Mouse (Mus musculus): ENCODE data around the gene Gm14862. TPM values are rescaled to one million over a fixed set of nuclear protein-coding genes. Genes with fewer than 3 reads are reported as not detected.

Gene Gm14862
- total and polyA plus RNA-seq, 3 experiments, result not detected

DNA sequence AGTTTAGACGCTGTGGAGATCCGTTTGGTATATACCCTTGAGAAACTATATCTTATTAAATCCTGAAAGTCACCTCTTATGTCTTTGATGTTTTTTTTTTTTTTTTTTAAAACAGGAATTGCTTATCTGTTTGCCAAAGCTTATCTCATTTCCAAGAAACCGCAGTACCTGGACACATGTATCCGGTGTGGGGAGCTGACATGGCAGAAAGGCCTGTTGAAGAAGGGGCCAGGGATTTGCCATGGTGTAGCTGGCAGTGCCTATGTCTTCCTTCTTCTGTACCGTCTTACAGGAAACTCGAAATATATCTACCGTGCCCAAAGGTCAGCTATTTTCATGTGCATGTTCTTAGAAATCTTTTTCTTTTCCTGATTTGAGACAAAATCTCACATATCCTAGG is 1.1 kb upstream of the Gm14862 start:
- Histone ChIP-seq H3K4me3 (replicated peaks in 1 of 3; ENCODE audit: low read depth in 2 of 3, low read length in 2 of 3, poor library complexity in 1 of 3) (no peak overlapping the region), H3K27me3 (replicated peaks) (no peaks in the 10 kb centered on the region), H3K79me2 (replicated peaks; ENCODE audit: control insufficient read depth, extremely low read depth, insufficient read depth, poor library complexity, severe bottlenecking) (no peaks in the 10 kb centered on the region), H3K27ac (ENCODE audit: insufficient read depth, low read depth) (no peak overlapping the region), H3K36me3 (replicated peaks in 1 of 2; ENCODE audit: control insufficient read depth in 1 of 2, insufficient read depth in 1 of 2, low read length in 1 of 2) (no peaks in the 10 kb centered on the region), H3K9ac (ENCODE audit: insufficient read depth, low read depth) (no peak overlapping the region), H3K4me1 (ENCODE audit: control insufficient read depth in 1 of 2, insufficient read depth in 2 of 2) (peaks cover 0 to 5% of the 10 kb centered on the region in 2 experiments; a peak in 1 of 4 replicates), H3K9me3 (replicated peaks; ENCODE audit: low read length) (no peaks in the 10 kb centered on the region), H3K4me2 (ENCODE audit: insufficient read depth, low read depth, poor library complexity, severe bottlenecking) (no peak overlapping the region)
- DNase-seq (ENCODE audit: extremely low read depth), result no peak
- dilution Hi-C loops (cut with MboI; ENCODE audit: extremely low pct_ligation_motif_present, extremely low pct_unique_long_range_greater_than_20kb, low sequenced_read_pairs) (no loop called here), in situ Hi-C loops (cut with MboI; ENCODE audit: low pct_ligation_motif_present, low pct_unique_long_range_greater_than_20kb, low sequenced_read_pairs) (no loop called here)
- TF ChIP-seq MYC (IDR thresholded peaks at IDR 0.05; ENCODE audit: low read depth, low read length) (no peak), GABPA (IDR thresholded peaks at IDR 0.05; ENCODE audit: insufficient replicate concordance, low read depth, low read length) (no peak), CTCF (conservative IDR thresholded peaks at IDR 0.05 in 1 of 2, IDR thresholded peaks at IDR 0.05 in 1 of 2; ENCODE audit: low read depth in 2 of 2, low read length in 2 of 2) (no peak), TBP (conservative IDR thresholded peaks at IDR 0.05; ENCODE audit: low read depth, low read length) (no peak), EP300 (IDR thresholded peaks at IDR 0.05; ENCODE audit: low read length) (no peak), CHD2 (IDR thresholded peaks at IDR 0.05; ENCODE audit: low read length) (no peak), SIN3A (IDR thresholded peaks at IDR 0.05; ENCODE audit: low read length) (no peak), MAFK (IDR thresholded peaks at IDR 0.05; ENCODE audit: insufficient replicate concordance, low read length) (no peak), ZKSCAN1 (IDR thresholded peaks at IDR 0.05; ENCODE audit: borderline replicate concordance, low read depth, low read length) (no peak), SMC3 (IDR thresholded peaks at IDR 0.05; ENCODE audit: low read depth, low read length) (no peak), CHD1 (IDR thresholded peaks at IDR 0.05; ENCODE audit: low read depth, low read length) (no peak), POLR2AphosphoS2 (IDR thresholded peaks at IDR 0.05; ENCODE audit: low read depth, low read length) (no peak)

DNA sequence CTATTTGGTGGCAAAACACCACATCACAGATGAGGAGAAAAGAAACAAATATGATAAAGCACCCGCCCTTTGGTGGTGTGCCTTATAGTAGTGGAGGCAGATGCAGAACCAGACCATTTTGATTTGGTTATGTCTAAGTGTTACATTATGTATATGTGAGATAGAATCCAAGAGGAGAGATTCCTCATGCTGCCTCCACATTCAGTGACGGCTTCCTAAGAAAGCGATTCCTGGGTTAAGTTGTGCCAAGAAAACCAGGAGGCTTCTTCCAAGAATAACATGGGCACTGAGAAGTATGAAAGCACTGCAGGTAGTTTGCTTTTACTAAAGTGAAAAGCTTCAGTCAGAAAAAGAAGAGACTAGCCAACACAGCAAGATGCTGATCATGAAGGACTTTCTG is 1.8 kb downstream of the Gm14862 start:
- Histone ChIP-seq H3K27ac (ENCODE audit: insufficient read depth, low read depth) (no peak overlapping the region), H3K4me2 (ENCODE audit: insufficient read depth, low read depth, poor library complexity, severe bottlenecking) (no peak overlapping the region), H3K36me3 (replicated peaks in 1 of 2; ENCODE audit: control insufficient read depth in 1 of 2, insufficient read depth in 1 of 2, low read length in 1 of 2) (no peaks in the 10 kb centered on the region), H3K9me3 (replicated peaks; ENCODE audit: low read length) (no peaks in the 10 kb centered on the region), H3K4me1 (ENCODE audit: control insufficient read depth in 1 of 2, insufficient read depth in 2 of 2) (peaks cover 0 to 5% of the 10 kb centered on the region in 2 experiments; a peak in 1 of 4 replicates), H3K79me2 (replicated peaks; ENCODE audit: control insufficient read depth, extremely low read depth, insufficient read depth, poor library complexity, severe bottlenecking) (no peaks in the 10 kb centered on the region), H3K9ac (ENCODE audit: insufficient read depth, low read depth) (no peak overlapping the region), H3K27me3 (replicated peaks) (no peaks in the 10 kb centered on the region), H3K4me3 (replicated peaks in 1 of 3; ENCODE audit: low read depth in 2 of 3, low read length in 2 of 3, poor library complexity in 1 of 3) (no peak overlapping the region)
- dilution Hi-C loops (cut with MboI; ENCODE audit: extremely low pct_ligation_motif_present, extremely low pct_unique_long_range_greater_than_20kb, low sequenced_read_pairs) (no loop called here), in situ Hi-C loops (cut with MboI; ENCODE audit: low pct_ligation_motif_present, low pct_unique_long_range_greater_than_20kb, low sequenced_read_pairs) (no loop called here)
- TF ChIP-seq USF1 (IDR thresholded peaks at IDR 0.05; ENCODE audit: low read depth, low read length) (no peak), CHD1 (IDR thresholded peaks at IDR 0.05; ENCODE audit: low read depth, low read length) (no peak), USF2 (conservative IDR thresholded peaks at IDR 0.05; ENCODE audit: low read depth, low read length) (no peak), NRF1 (IDR thresholded peaks at IDR 0.05; ENCODE audit: low read depth, low read length) (no peak), MAX (IDR thresholded peaks at IDR 0.05; ENCODE audit: low read length) (no peak), POLR2AphosphoS2 (IDR thresholded peaks at IDR 0.05; ENCODE audit: low read depth, low read length) (no peak), ZMIZ1 (IDR thresholded peaks at IDR 0.05; ENCODE audit: low read depth, low read length) (no peak), CHD2 (IDR thresholded peaks at IDR 0.05; ENCODE audit: low read length) (no peak), RAD21 (IDR thresholded peaks at IDR 0.05; ENCODE audit: low read depth, low read length) (no peak), JUND (conservative IDR thresholded peaks at IDR 0.05; ENCODE audit: low read depth, low read length) (no peak), POLR2A (IDR thresholded peaks at IDR 0.05; ENCODE audit: low read depth, low read length) (no peak), EP300 (IDR thresholded peaks at IDR 0.05; ENCODE audit: low read length) (no peak), GABPA (IDR thresholded peaks at IDR 0.05; ENCODE audit: insufficient replicate concordance, low read depth, low read length) (no peak), RCOR1 (conservative IDR thresholded peaks at IDR 0.05; ENCODE audit: low read depth, low read length) (no peak), CTCF (conservative IDR thresholded peaks at IDR 0.05 in 1 of 2, IDR thresholded peaks at IDR 0.05 in 1 of 2; ENCODE audit: low read depth in 2 of 2, low read length in 2 of 2) (no peak), IRF4 (IDR thresholded peaks at IDR 0.05; ENCODE audit: low read depth, low read length) (no peak), JUN (IDR thresholded peaks at IDR 0.05; ENCODE audit: insufficient read depth, low read depth, low read length) (no peak), E2F4 (IDR thresholded peaks at IDR 0.05; ENCODE audit: insufficient replicate concordance, low read depth, low read length) (no peak)
- DNase-seq (ENCODE audit: extremely low read depth), result no peak

All from CH12.LX (cell line).